In the genomic region with DNA sequence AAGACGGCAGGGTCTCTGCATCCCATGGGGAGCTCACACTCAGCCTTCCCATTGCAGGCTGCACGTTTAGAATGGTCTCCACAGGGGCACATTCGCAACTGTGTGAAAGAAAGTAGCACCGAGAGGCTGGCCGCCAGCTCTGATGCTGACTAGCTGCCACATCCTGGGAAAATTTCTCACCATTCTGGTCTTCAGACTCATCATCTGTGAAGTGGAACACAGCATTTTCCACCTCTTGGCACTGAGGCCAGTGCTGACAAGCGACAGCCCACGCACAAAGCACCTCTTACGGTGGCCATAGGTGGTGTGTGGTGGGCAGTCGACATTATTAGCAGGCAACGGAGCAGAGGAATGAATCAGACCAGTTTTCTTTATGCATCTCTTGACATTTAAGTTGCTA, we compare ENCODE assay signal across 22 mouse cellular contexts.
A peak's percentile ranks its signal among the peaks of the same experiment; 100 is the strongest.
DNase-seq lines count a peak whose midpoint lies in the region; ATAC-seq and TF ChIP-seq lines count a peak whose summit lies in the region.
"Had no signal": no experiment of that assay in that cellular context is flagged by ENCODE, and none has a peak within 500 bp of the region (broad histone marks: within the 10 kb centered on the region; RNA-seq: fewer than 3 reads in every experiment).

No protein-coding gene starts in this region.

- WGBS in forebrain, embryonic 14.5 days = 33% methylated on average over 10 of the region's 10 CpGs
- 23% methylated on average over 10 of the region's 10 CpGs for WGBS in forebrain, embryonic 16.5 days
- 41% methylated on average over 10 of the region's 10 CpGs for WGBS in midbrain, postnatal 0 days
- 77% methylated on average over 10 of the region's 10 CpGs for WGBS in heart, adult 2 months

- no peaks in the 10 kb centered on the region for H3K9me3 ChIP-seq in forebrain, embryonic 14.5 days (replicated peaks; ENCODE audit: control insufficient read depth, low read length)
- no peaks in the 10 kb centered on the region for H3K9me3 ChIP-seq in forebrain, embryonic 16.5 days (ENCODE audit: control insufficient read depth, low read length)
- H3K9me3 ChIP-seq in midbrain, postnatal 0 days (ENCODE audit: low read length) = no peaks in the 10 kb centered on the region
- H3K9me3 ChIP-seq: forebrain, embryonic 10.5 days; heart, embryonic 13.5 days; limb, embryonic 12.5 days; liver, embryonic 12.5 days; neural tube, embryonic 15.5 days had no signal

- no peak overlapping the region for H3K27ac ChIP-seq in forebrain, embryonic 14.5 days (ENCODE audit: low read depth, low read length)
- H3K27ac ChIP-seq in forebrain, embryonic 16.5 days (ENCODE audit: low read length) = no peak overlapping the region
- no peak overlapping the region for H3K27ac ChIP-seq in midbrain, postnatal 0 days (ENCODE audit: low read depth, low read length)
- H3K27ac ChIP-seq in heart, adult 2 months = no peak overlapping the region
- H3K27ac ChIP-seq: heart, embryonic 13.5 days; limb, embryonic 12.5 days; liver, embryonic 12.5 days; neural tube, embryonic 15.5 days had no signal

- TF ChIP-seq POLR2A in heart, adult 2 months (IDR thresholded peaks at IDR 0.05; ENCODE audit: insufficient read depth, low read depth, low read length) = no peak

- H3K4me1 ChIP-seq in forebrain, embryonic 14.5 days (ENCODE audit: control insufficient read depth, insufficient read depth, low read length) = peaks cover 3% of the 10 kb centered on the region; the same call in 1 of the 2 replicates
- 0 out of 2 replicates have a peak, but pooled peaks cover 6% of the 10 kb centered on the region for H3K4me1 ChIP-seq in forebrain, embryonic 16.5 days (replicated peaks; ENCODE audit: control insufficient read depth, insufficient read depth, low read length)
- H3K4me1 ChIP-seq in midbrain, postnatal 0 days (ENCODE audit: insufficient read depth, low read length) = no peaks in the 10 kb centered on the region; the same call in 1 of the 2 replicates
- H3K4me1 ChIP-seq in heart, adult 2 months (ENCODE audit: control insufficient read depth, insufficient read depth, low read length) = peaks cover 2% of the 10 kb centered on the region; the same call in 1 of the 2 replicates
- H3K4me1 ChIP-seq: limb, embryonic 12.5 days; liver, embryonic 12.5 days had no signal

- H3K79me2 ChIP-seq in heart, adult 2 months (replicated peaks; ENCODE audit: control insufficient read depth, insufficient read depth, low read length) = no peaks in the 10 kb centered on the region

- DNase-seq in forebrain, embryonic 14.5 days (ENCODE audit: low spot score) = peak; percentile 49
- peak; percentile 42 for DNase-seq in left cerebral cortex, adult 18-20 months (ENCODE audit: low spot score in 2 of 2)
- DNase-seq in left cerebral cortex, adult 11 months (ENCODE audit: low spot score) = no peak
- DNase-seq in Muller cell, postnatal 12 days (ENCODE audit: inconsistent ontology term) = peak; percentile 48
- peak; percentile 21 for DNase-seq in midbrain, postnatal 0 days (ENCODE audit: low spot score)
- DNase-seq in urinary bladder, postnatal 25 days (ENCODE audit: low spot score) = no peak
- no peak for DNase-seq in heart, adult 2 months
- DNase-seq: adrenal gland, postnatal 14 days; cerebellum, adult 18-20 months; kidney, adult 2 months; kidney, postnatal 10 days; layer of hippocampus, postnatal 36 days; lung, adult 2 months had no signal

- intact Hi-C loops in heart, adult 2 months (cut with DNase I) = loop anchor here (5.0 kb wide), 1 partner anchor 88 kb away; no protein-coding TSS in a partner anchor

- no peaks in the 10 kb centered on the region for H3K36me3 ChIP-seq in forebrain, embryonic 14.5 days (ENCODE audit: control insufficient read depth, insufficient read depth, low read length)
- no peaks in the 10 kb centered on the region for H3K36me3 ChIP-seq in forebrain, embryonic 16.5 days (ENCODE audit: control insufficient read depth, insufficient read depth)
- no peaks in the 10 kb centered on the region for H3K36me3 ChIP-seq in midbrain, postnatal 0 days (ENCODE audit: insufficient read depth, low read length)
- no peaks in the 10 kb centered on the region for H3K36me3 ChIP-seq in heart, adult 2 months (ENCODE audit: control insufficient read depth, insufficient read depth, low read length)
- H3K36me3 ChIP-seq: forebrain, embryonic 10.5 days; heart, embryonic 13.5 days; limb, embryonic 12.5 days; liver, embryonic 12.5 days; neural tube, embryonic 15.5 days had no signal

- no peaks in the 10 kb centered on the region for H3K27me3 ChIP-seq in forebrain, embryonic 14.5 days (replicated peaks; ENCODE audit: control insufficient read depth, insufficient read depth, low read length)
- H3K27me3 ChIP-seq in forebrain, embryonic 16.5 days (replicated peaks; ENCODE audit: control insufficient read depth, insufficient read depth, low read length) = no peaks in the 10 kb centered on the region; the same call in 1 of the 2 replicates
- H3K27me3 ChIP-seq in midbrain, postnatal 0 days (ENCODE audit: insufficient read depth, low read length) = no peaks in the 10 kb centered on the region
- H3K27me3 ChIP-seq in heart, adult 2 months (ENCODE audit: control insufficient read depth, insufficient read depth, low read length) = no peaks in the 10 kb centered on the region
- H3K27me3 ChIP-seq: heart, embryonic 13.5 days; limb, embryonic 12.5 days; neural tube, embryonic 15.5 days; Patski had no signal

- TF ChIP-seq EP300 in heart, adult 2 months (IDR thresholded peaks at IDR 0.05; ENCODE audit: insufficient read depth, low read depth, low read length) = no peak

- H3K4me2 ChIP-seq in forebrain, embryonic 14.5 days (ENCODE audit: low read length) = no peak overlapping the region
- H3K4me2 ChIP-seq in forebrain, embryonic 16.5 days (ENCODE audit: low read length) = no peak overlapping the region
- no peak overlapping the region for H3K4me2 ChIP-seq in midbrain, postnatal 0 days (ENCODE audit: low read depth, low read length, poor library complexity, severe bottlenecking)
- H3K4me2 ChIP-seq: heart, embryonic 13.5 days; limb, embryonic 12.5 days; liver, embryonic 12.5 days; neural tube, embryonic 15.5 days had no signal

- TF ChIP-seq CTCF in midbrain, postnatal 0 days (IDR thresholded peaks at IDR 0.05) = no peak
- no peak for TF ChIP-seq CTCF in heart, adult 2 months (IDR thresholded peaks at IDR 0.05)

- no peak overlapping the region for H3K4me3 ChIP-seq in forebrain, embryonic 14.5 days (ENCODE audit: low read depth, low read length)
- H3K4me3 ChIP-seq in forebrain, embryonic 16.5 days (replicated peaks; ENCODE audit: low read length) = no peak overlapping the region
- no peak overlapping the region for H3K4me3 ChIP-seq in midbrain, postnatal 0 days (ENCODE audit: low read depth, low read length)
- no peak overlapping the region for H3K4me3 ChIP-seq in heart, adult 2 months
- H3K4me3 ChIP-seq: forebrain, embryonic 10.5 days; heart, embryonic 13.5 days; limb, embryonic 12.5 days; liver, embryonic 12.5 days; myocyte; neural tube, embryonic 15.5 days had no signal

- no peak overlapping the region for H3K9ac ChIP-seq in forebrain, embryonic 14.5 days (ENCODE audit: low read length)
- no peak overlapping the region for H3K9ac ChIP-seq in forebrain, embryonic 16.5 days (replicated peaks; ENCODE audit: low read depth, low read length)
- H3K9ac ChIP-seq in midbrain, postnatal 0 days (replicated peaks; ENCODE audit: low read length, poor library complexity, severe bottlenecking) = no peak overlapping the region
- H3K9ac ChIP-seq in heart, adult 2 months (ENCODE audit: low read depth, low read length) = no peak overlapping the region
- H3K9ac ChIP-seq: heart, embryonic 13.5 days; limb, embryonic 12.5 days; liver, embryonic 12.5 days; neural tube, embryonic 15.5 days had no signal

- ATAC-seq in forebrain, embryonic 14.5 days = no peak
- no peak for ATAC-seq in forebrain, embryonic 16.5 days
- no peak for ATAC-seq in midbrain, postnatal 0 days (ENCODE audit: low FRiP score)
- ATAC-seq: inflammation-experienced regulatory T-cells, adult 6 months; liver, embryonic 12.5 days had no signal

Comparison
In these comparisons a context has a peak if more than half of its experiments do, and no peak if none do; other contexts are left out.
1. DNase-seq: peak in forebrain, embryonic 14.5 days (single experiment), left cerebral cortex, adult 18-20 months (2 of 2), Muller cell, postnatal 12 days (single experiment) and midbrain, postnatal 0 days (single experiment); none in left cerebral cortex, adult 11 months (single experiment), urinary bladder, postnatal 25 days (single experiment) and heart, adult 2 months (0 of 2).